Mouse (Mus musculus) intestine, embryonic 15.5 days (tissue): ENCODE results near the gene Ccdc7a. TPM values are rescaled to one million over a fixed set of nuclear protein-coding genes. Genes with fewer than 3 reads are reported as not detected.
"Not testable (repeated sequence)": the region's sequence is repeated elsewhere in the genome, so short reads cannot be mapped to it uniquely, and the experiment has no call there.

Experiments
- ATAC-seq: fragments of 200-750 bp; cut with Nextera tagmentation; 2 replicates; pipeline ENCODE4 v1.8.0; 2017; ENCODE audit warnings: moderate TSS enrichment, moderate library complexity
- H3K27ac ChIP-seq: fragments of 300-500 bp; sonication (generic); 2 replicates; pipeline ENCODE4 v1.5.1; 2015; ENCODE audit warnings: mild to moderate bottlenecking, inconsistent platforms
- H3K27me3 ChIP-seq: fragments of 300-500 bp; sonication (generic); replicated peaks from 2 replicates; pipeline ENCODE4 v1.6.1; 2015; ENCODE audit warnings: inconsistent platforms
- H3K36me3 ChIP-seq: fragments of 300-500 bp; sonication (generic); 2 replicates; pipeline ENCODE4 v1.6.1; 2015; ENCODE audit warnings: inconsistent platforms
- H3K4me1 ChIP-seq: fragments of 300-500 bp; sonication (generic); replicated peaks from 2 replicates; pipeline ENCODE4 v1.6.1; 2015; ENCODE audit warnings: inconsistent platforms
- H3K4me2 ChIP-seq: fragments of 300-500 bp; sonication (generic); replicated peaks from 2 replicates; pipeline ENCODE4 v1.6.1; 2015; ENCODE audit warnings: mild to moderate bottlenecking, inconsistent platforms
- H3K4me3 ChIP-seq: fragments of 300-500 bp; sonication (generic); replicated peaks from 2 replicates; pipeline ENCODE4 v1.5.1; 2015; ENCODE audit warnings: inconsistent platforms
- H3K9ac ChIP-seq: fragments of 300-500 bp; sonication (generic); 2 replicates; pipeline ENCODE4 v1.6.1; 2015; ENCODE audit warnings: inconsistent platforms
- H3K9me3 ChIP-seq: fragments of 300-500 bp; sonication (generic); 2 replicates; pipeline ENCODE4 v1.6.1; 2016; ENCODE audit warnings: inconsistent platforms
- WGBS: fragments of 180-500 bp; shearing (Covaris S2); methylation state at CpG from one replicate; pipeline ENCODE4 v1.1.7; 2015; 5-methylcytosine and 5-hydroxymethylcytosine counted together
- polyA plus RNA-seq: library from polyadenylated mRNA; unstranded; fragments of >200 nt; fragmentation: Nextera tagmentation; extraction: Ambion mirVana; gene quantifications from 2 replicates; pipeline ENCODE4 v1.2.1, GENCODE M21; 2015

Ccdc7a gene
- not detected in 2 replicates for polyA plus RNA-seq

DNA sequence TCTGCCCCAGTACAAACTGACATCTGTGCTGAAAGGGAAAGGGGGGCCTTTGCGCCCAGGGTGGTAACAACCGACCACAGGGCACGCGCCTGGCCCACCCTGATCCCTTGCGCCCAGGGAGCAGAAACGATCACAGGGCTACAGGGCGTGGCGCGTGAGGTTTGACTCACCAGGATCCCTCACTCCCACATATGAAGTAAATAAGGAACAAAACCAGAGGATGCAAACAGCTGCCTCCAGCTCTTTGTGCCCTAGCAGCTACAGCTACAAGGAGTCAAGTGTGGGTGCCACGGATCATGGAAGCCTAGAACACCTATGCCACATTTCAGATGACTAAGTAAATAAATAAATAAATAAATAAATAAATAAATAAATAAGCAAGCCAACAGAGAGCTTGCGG, at the start of gene Ccdc7a:
Ccdc7a (minus strand) TSS at position 101 of the 400 bp plus-strand sequence.
- 86% methylated on average over 2 of the region's 11 CpGs for WGBS
- not testable (repeated sequence) for H3K27ac ChIP-seq, H3K9ac ChIP-seq, H3K4me1 ChIP-seq, H3K9me3 ChIP-seq, ATAC-seq, H3K4me2 ChIP-seq, H3K27me3 ChIP-seq, H3K36me3 ChIP-seq, H3K4me3 ChIP-seq

DNA sequence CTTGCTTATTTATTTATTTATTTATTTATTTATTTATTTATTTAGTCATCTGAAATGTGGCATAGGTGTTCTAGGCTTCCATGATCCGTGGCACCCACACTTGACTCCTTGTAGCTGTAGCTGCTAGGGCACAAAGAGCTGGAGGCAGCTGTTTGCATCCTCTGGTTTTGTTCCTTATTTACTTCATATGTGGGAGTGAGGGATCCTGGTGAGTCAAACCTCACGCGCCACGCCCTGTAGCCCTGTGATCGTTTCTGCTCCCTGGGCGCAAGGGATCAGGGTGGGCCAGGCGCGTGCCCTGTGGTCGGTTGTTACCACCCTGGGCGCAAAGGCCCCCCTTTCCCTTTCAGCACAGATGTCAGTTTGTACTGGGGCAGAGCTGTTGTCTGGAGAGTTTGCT, 1.5 kb upstream of the Ccdc7a start, which contains the start of gene Ccdc7b:
Ccdc7b (plus strand) TSS at position 301 of the 400 bp plus-strand sequence.
- not testable (repeated sequence) for H3K36me3 ChIP-seq, H3K27ac ChIP-seq, H3K27me3 ChIP-seq, ATAC-seq, H3K4me3 ChIP-seq, H3K9ac ChIP-seq, H3K4me2 ChIP-seq, H3K9me3 ChIP-seq, H3K4me1 ChIP-seq
- 65% methylated on average over 1 of the region's 10 CpGs for WGBS

DNA sequence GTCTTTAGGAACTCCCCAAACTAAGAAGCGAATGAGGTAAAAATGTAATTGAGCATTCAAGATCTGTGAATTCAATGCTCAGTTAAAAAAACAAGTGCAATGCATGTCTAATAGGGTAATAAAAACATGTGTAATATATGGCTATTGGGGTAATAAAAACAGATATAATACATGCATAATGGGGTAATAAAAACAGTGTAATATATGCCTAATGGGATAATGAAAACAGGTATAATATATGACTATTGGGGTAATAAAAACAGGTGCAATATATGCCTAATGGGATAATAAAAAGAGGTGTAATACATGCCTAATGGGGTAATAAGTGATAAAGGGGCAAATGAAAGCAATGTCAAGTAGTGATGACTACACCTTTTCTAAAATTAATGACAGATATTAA, 73.9 kb downstream of the Ccdc7a start:
- Histone ChIP-seq H3K4me1 (no peaks in the 10 kb centered on the region), H3K4me3 (no peak overlapping the region), H3K9me3 (no peaks in the 10 kb centered on the region), H3K27ac (no peak overlapping the region), H3K27me3 (no peaks in the 10 kb centered on the region), H3K36me3 (no peaks in the 10 kb centered on the region), H3K4me2 (no peak overlapping the region), H3K9ac (no peak overlapping the region)
- ATAC-seq: peak; percentile 55; the same call in 1 of the 2 replicates
- WGBS: 92% methylated on average over 1 of the region's 1 CpGs

DNA sequence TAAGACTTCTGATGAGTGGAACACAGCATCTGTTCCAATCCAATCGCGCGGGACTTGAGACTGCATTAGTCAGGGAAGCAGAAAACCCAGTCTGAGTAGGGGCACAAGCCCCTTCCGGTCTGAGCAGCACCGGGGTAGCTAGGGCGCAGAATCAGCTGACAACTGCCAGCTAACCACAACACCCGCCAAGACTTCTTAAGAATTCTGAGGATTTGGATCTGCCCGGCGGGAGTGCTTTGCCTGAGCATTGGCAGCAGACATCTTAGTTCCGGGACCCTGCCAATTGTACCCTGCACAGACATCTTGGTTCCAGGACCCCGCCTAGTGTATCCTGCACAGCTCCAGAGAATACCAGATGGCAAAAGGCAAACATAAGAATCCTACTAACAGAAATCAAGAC, 116.4 kb downstream of the Ccdc7a start:
- H3K9me3 ChIP-seq, ATAC-seq, H3K36me3 ChIP-seq, H3K27ac ChIP-seq, H3K27me3 ChIP-seq, H3K4me3 ChIP-seq, H3K4me1 ChIP-seq, H3K4me2 ChIP-seq, H3K9ac ChIP-seq: not testable (repeated sequence)
- 74% methylated on average over 11 of the region's 11 CpGs for WGBS

DNA sequence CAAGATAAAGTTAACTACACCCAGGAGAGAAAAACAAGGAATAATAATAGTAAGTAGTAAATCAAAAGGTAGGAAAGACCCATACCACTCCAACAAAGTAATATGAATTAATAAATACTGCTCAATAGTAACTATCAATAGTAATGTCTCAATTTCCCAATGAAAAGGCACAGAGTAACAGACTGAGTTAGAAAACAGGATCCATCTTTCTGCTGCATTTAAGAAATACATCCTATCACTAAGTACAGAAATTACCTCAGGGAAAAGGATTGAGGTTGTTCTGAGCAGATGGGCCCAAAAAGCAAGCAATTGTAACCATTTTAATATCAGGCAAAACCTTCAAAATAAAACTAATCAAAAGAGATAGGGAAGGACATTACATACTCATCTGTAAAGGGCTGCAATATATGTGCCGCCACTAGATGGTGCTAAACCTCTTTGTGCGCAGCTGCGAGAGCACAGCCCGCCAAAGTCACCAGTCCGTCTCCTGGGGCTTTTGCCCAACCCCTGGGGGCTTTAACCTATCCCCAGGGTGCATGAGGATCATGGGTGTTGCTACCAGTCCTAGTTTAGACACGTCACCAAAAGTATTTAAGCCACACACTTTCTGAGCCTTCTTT, 124.2 kb downstream of the Ccdc7a start:
- H3K9ac ChIP-seq, H3K27ac ChIP-seq, H3K4me1 ChIP-seq, H3K9me3 ChIP-seq, H3K27me3 ChIP-seq, H3K4me3 ChIP-seq, H3K36me3 ChIP-seq: not testable (repeated sequence)
- WGBS: 0% methylated on average over 6 of the region's 6 CpGs
- 0 out of 2 replicates have a peak, but pooled peaks have one; percentile 58 for ATAC-seq
- 0 out of 2 replicates have a peak overlapping the region, but pooled peaks have one; percentile 26 for H3K4me2 ChIP-seq

DNA sequence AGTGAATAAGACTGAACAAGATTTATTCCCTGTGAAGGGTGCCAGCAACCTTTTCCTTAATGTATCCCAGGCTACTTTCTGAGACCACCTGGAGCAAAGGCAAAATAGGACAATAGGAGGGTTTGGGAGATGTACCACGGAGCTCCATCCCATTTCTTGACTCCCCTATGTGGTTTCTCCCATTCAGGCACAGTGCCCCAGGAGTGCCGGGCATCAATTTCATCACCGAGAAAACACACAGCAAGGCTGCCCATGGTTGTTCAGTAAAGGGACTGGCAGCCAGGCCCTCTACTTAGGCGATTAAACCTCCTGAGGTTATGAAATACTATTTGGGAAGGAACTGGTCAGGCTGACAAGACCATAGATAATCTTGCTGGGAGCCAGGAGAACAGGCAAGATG, 131.9 kb downstream of the Ccdc7a start:
- ATAC-seq: no peak
- 60% methylated on average over 4 of the region's 4 CpGs for WGBS
- no peaks in the 10 kb centered on the region for H3K9me3 ChIP-seq
- H3K27ac ChIP-seq: no peak overlapping the region
- no peak overlapping the region for H3K4me3 ChIP-seq
- H3K36me3 ChIP-seq: no peaks in the 10 kb centered on the region
- H3K9ac ChIP-seq: no peak overlapping the region
- no peaks in the 10 kb centered on the region for H3K27me3 ChIP-seq
- no peaks in the 10 kb centered on the region for H3K4me1 ChIP-seq
- no peak overlapping the region for H3K4me2 ChIP-seq

DNA sequence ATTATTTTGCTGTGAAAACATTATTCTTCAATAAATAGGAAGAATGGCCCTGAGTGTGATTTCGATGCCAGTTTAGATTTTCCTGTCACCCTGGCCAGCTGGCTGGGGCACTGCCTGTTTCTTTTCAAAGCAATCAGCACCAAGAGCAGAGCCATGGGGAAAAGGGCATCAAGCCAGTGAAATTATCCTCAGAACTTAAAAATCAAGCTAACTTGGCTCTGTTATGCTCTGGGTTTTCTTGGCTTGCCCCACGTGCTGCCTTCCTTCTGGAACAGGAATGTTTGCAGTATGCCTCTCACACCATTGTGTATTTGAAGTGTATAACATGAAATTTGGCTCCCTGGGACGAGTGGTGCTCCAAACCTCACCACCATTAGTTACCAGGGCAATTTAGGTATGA, 182.6 kb downstream of the Ccdc7a start:
- Histone ChIP-seq H3K9ac (no peak overlapping the region), H3K4me1 (no peaks in the 10 kb centered on the region), H3K4me3 (no peak overlapping the region), H3K27me3 (no peaks in the 10 kb centered on the region), H3K27ac (no peak overlapping the region), H3K9me3 (no peaks in the 10 kb centered on the region), H3K36me3 (no peaks in the 10 kb centered on the region), H3K4me2 (no peak overlapping the region)
- ATAC-seq: no peak
- WGBS: 54% methylated on average over 3 of the region's 3 CpGs

DNA sequence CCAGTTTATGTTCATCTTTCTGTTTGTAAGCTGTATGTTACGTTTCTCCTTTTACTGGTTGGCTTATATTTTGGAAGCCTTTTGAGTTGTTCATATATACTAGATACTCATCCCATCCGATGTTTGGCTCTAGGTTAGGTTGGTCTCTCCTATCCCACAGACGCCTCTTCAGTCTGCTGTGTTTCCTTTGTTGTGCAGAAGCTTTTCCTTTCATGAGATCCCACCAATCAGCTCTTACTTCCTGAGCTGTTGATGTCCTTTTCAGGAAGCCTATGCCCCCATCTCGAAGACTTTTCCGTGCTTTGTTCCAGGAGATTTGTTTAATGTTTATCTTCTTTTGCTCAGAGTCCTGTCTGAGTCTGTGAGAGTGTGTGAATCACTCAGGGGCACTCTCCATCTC, 221.6 kb downstream of the Ccdc7a start:
- Histone ChIP-seq H3K4me3 (no peak overlapping the region), H3K36me3 (no peaks in the 10 kb centered on the region), H3K4me2 (no peak overlapping the region), H3K9me3 (no peaks in the 10 kb centered on the region), H3K27ac (no peak overlapping the region), H3K27me3 (no peaks in the 10 kb centered on the region), H3K4me1 (no peaks in the 10 kb centered on the region), H3K9ac (no peak overlapping the region)
- 43% methylated on average over 5 of the region's 5 CpGs for WGBS
- ATAC-seq: no peak

DNA sequence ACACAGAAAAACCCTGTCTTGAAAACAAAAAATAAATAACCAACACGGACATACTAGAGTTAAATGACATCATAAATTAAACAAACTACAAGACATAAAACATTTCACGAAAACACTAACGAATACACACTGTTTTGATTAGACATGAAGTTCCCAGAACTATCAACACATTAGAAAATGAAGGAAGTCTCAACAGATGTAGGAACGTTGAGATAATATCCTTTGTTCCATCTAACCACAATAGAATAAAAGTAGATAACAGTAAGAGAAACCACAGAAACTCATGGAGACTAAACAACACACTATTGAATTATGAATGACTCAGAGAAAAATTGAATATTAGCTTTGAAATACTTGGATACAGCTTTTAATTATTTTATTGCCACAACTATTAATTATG, 252.8 kb downstream of the Ccdc7a start:
- no peaks in the 10 kb centered on the region for H3K9me3 ChIP-seq
- H3K27me3 ChIP-seq: no peaks in the 10 kb centered on the region
- no peak overlapping the region for H3K4me2 ChIP-seq
- H3K27ac ChIP-seq: no peak overlapping the region
- 66% methylated on average over 4 of the region's 4 CpGs for WGBS
- H3K4me1 ChIP-seq: no peaks in the 10 kb centered on the region
- no peaks in the 10 kb centered on the region for H3K36me3 ChIP-seq
- no peak overlapping the region for H3K4me3 ChIP-seq
- no peak for ATAC-seq
- H3K9ac ChIP-seq: no peak overlapping the region

DNA sequence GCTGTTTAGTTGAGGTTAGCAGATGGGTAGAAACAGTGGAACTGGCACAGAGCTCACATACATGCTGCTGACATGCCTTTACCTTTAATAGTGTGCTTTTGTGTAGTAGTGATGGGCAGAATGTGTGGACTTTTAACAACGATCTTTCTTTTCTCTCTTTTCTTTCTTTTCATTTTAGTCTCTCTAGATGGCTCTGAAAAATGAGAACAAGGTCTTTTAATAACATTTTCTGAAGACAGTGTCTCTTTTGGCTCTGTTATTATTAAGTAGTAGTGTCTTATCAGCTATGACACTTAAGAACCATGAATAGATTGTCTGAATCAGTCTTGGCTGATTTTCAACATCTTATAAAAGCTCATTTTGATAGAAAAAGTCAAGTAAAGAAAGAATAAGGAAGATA, 266.7 kb downstream of the Ccdc7a start, which contains the start of gene Gm3952:
Gm3952 (minus strand) TSS at position 101 of the 400 bp plus-strand sequence.
- ATAC-seq: no peak
- WGBS: 79% methylated on average over 1 of the region's 1 CpGs
- H3K27me3 ChIP-seq: no peaks in the 10 kb centered on the region
- no peak within 1 kb of the TSS for H3K4me2 ChIP-seq
- no peak within 1 kb of the TSS for H3K4me3 ChIP-seq
- H3K36me3 ChIP-seq: no peaks in the 10 kb centered on the region
- H3K4me1 ChIP-seq: no peaks in the 10 kb centered on the region
- H3K9ac ChIP-seq: no peak within 1 kb of the TSS
- H3K9me3 ChIP-seq: no peaks in the 10 kb centered on the region
- no peak within 1 kb of the TSS for H3K27ac ChIP-seq

DNA sequence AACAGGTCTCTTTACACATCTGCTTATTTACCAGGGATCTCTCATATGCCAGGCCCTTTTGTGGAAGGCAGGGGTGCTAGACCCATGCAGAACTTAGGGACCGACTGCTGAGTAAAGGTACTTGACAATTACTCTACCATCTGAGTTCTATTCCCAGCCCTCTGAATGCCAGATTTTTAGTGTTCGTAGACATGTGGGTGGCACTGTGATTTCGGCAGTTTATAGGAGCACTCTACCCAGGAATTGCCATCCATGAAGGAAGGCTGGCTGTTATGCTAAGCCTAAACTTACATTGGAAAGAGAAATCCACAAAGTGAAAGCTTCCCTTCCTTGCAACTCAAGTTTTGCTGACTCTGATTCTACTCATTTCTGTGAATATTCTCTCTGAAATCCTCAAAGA, 329.6 kb downstream of the Ccdc7a start:
- no peak for ATAC-seq
- H3K9ac ChIP-seq: no peak overlapping the region
- no peak overlapping the region for H3K4me2 ChIP-seq
- H3K27ac ChIP-seq: no peak overlapping the region
- H3K27me3 ChIP-seq: no peaks in the 10 kb centered on the region
- no peaks in the 10 kb centered on the region for H3K9me3 ChIP-seq
- no peaks in the 10 kb centered on the region for H3K4me1 ChIP-seq
- H3K4me3 ChIP-seq: no peak overlapping the region
- H3K36me3 ChIP-seq: peaks cover 21% of the 10 kb centered on the region; the same call in 1 of the 2 replicates
- WGBS: 97% methylated on average over 3 of the region's 3 CpGs

DNA sequence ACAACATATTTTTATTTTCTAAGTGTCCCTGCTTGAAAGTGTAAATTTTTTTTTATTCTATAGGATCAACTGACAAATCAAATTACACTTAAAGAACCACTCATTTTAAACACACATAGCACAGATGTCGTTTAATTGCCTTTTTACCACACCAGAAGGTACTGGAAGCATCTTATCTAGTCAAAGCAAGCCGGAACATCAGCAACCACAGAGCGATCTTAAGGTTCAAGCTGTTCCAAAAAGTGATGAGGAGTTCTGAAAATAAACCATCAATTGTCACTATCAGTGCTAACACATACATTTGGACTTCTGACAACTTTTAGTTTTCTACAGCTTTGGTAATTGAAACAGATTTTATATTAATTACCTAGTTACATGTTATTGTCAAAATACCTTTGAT, 331.2 kb downstream of the Ccdc7a start:
- Histone ChIP-seq H3K27me3 (no peaks in the 10 kb centered on the region), H3K4me3 (no peak overlapping the region), H3K27ac (no peak overlapping the region), H3K36me3 (peaks cover 18% of the 10 kb centered on the region; the same call in 1 of the 2 replicates), H3K9ac (no peak overlapping the region), H3K4me2 (no peak overlapping the region), H3K4me1 (no peaks in the 10 kb centered on the region), H3K9me3 (no peaks in the 10 kb centered on the region)
- 99% methylated on average over 3 of the region's 3 CpGs for WGBS
- no peak for ATAC-seq

DNA sequence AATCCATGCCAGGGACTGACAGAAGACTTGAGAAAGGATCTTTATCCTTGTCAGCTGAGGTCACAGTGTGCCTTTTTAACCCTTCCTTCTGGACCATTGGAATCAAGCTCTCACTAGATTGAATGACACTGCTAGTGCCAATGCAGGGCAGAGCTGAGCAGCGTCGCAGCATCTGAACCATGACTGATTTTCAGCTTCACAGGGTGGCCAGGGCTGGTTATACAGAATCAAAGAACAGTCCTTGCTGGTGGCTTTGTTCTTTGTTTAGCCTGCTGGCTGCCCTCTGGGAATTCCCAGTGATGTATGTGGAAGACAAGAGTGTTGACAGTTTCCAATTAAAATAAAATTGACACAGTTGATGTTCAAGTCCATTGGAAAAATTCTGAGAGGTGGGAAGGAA, 333.1 kb downstream of the Ccdc7a start:
- Histone ChIP-seq H3K9me3 (no peaks in the 10 kb centered on the region), H3K9ac (no peak overlapping the region), H3K36me3 (peaks cover 16% of the 10 kb centered on the region; the same call in 1 of the 2 replicates), H3K4me1 (no peaks in the 10 kb centered on the region), H3K4me3 (no peak overlapping the region), H3K4me2 (no peak overlapping the region), H3K27me3 (no peaks in the 10 kb centered on the region), H3K27ac (no peak overlapping the region)
- no peak for ATAC-seq
- 85% methylated on average over 2 of the region's 2 CpGs for WGBS
